Mouse (Mus musculus) forebrain, embryonic 12.5 days (tissue): ENCODE measurements around the gene Opn1sw. TPM values are rescaled to one million over a fixed set of nuclear protein-coding genes. Genes with fewer than 3 reads are reported as not detected.

ENCODE experiments used
- ATAC-seq: fragments of 200-750 bp; cut with Nextera tagmentation; 2 replicates; pipeline ENCODE4 v1.8.0; 2017; ENCODE audit warnings: moderate TSS enrichment; ENCODE audit not compliant: low FRiP score
- H3K27ac ChIP-seq: fragments of 300-500 bp; sonication (generic); 2 replicates; pipeline ENCODE4 v1.5.1; 2016; ENCODE audit warnings: mild to moderate bottlenecking
- H3K27me3 ChIP-seq: fragments of 300-500 bp; sonication (generic); 2 replicates; pipeline ENCODE4 v1.6.1; 2016; ENCODE audit warnings: mild to moderate bottlenecking
- H3K36me3 ChIP-seq: fragments of 300-500 bp; sonication (generic); replicated peaks from 2 replicates; pipeline ENCODE4 v1.6.1; 2016; ENCODE audit warnings: mild to moderate bottlenecking
- H3K4me1 ChIP-seq: fragments of 300-500 bp; sonication (generic); 2 replicates; pipeline ENCODE4 v1.6.1; 2016
- H3K4me2 ChIP-seq: fragments of 300-500 bp; sonication (generic); 2 replicates; pipeline ENCODE4 v1.6.1; 2016; ENCODE audit warnings: mild to moderate bottlenecking, moderate library complexity
- H3K4me3 ChIP-seq: fragments of 300-500 bp; sonication (generic); replicated peaks from 2 replicates; pipeline ENCODE4 v1.5.1; 2016; ENCODE audit warnings: mild to moderate bottlenecking
- H3K9ac ChIP-seq: fragments of 300-500 bp; sonication (generic); 2 replicates; pipeline ENCODE4 v1.6.1; 2016; ENCODE audit warnings: mild to moderate bottlenecking
- H3K9me3 ChIP-seq: fragments of 300-500 bp; sonication (generic); 2 replicates; pipeline ENCODE4 v1.6.1; 2016
- WGBS: fragments of 180-500 bp; shearing (Covaris S2); methylation state at CpG from one replicate; pipeline ENCODE4 v1.1.7; 2016; 5-methylcytosine and 5-hydroxymethylcytosine counted together
- polyA plus RNA-seq: library from polyadenylated mRNA; unstranded; fragments of >200 nt; fragmentation: Nextera tagmentation; extraction: Ambion mirVana; gene quantifications from 2 replicates; pipeline ENCODE4 v1.2.1, GENCODE M21; 2016

The Opn1sw gene
- polyA plus RNA-seq, 1 experiment from 2014 or later, result 0.37 TPM

- no peak for ATAC-seq
- Histone ChIP-seq H3K4me1 (peaks cover 7% of the 10 kb centered on the region), H3K9ac (no peak overlapping the region), H3K4me2 (no peak overlapping the region), H3K4me3 (no peak overlapping the region), H3K27ac (no peak overlapping the region), H3K27me3 (peaks cover 37% of the 10 kb centered on the region), H3K36me3 (no peaks in the 10 kb centered on the region), H3K9me3 (no peaks in the 10 kb centered on the region)
- 59% methylated on average over 4 of the region's 4 CpGs for WGBS
Observed at GRCm38 (mm10) chr6:29428171-29428570, 39.9 kb upstream of the Opn1sw start.

DNA sequence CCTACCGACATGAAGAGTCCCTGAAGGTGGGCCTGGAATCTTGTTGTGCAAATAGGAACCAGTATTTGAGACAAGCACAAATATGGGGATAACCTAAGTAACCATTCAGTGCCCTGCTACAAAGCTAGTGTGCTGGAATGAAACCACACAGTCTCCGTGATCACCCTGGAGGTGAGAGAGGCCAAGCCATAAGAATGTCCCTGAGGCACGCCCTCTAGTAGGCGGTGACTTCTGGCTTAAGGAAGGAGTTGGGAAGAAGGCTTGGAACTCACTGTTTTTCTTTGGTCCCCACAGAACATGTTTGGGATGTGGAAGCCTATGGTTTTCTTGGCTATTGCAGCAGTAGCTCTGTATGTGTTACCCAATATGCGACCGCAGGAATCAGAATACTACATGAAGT lies 38.1 kb upstream of the Opn1sw start:
- no peak overlapping the region for H3K27ac ChIP-seq
- H3K27me3 ChIP-seq, result peaks cover 19% of the 10 kb centered on the region
- no peaks in the 10 kb centered on the region for H3K9me3 ChIP-seq
- no peaks in the 10 kb centered on the region for H3K4me1 ChIP-seq
- H3K36me3 ChIP-seq, result no peaks in the 10 kb centered on the region
- H3K4me3 ChIP-seq, result no peak overlapping the region
- no peak overlapping the region for H3K9ac ChIP-seq
- WGBS, result 84% methylated on average over 6 of the region's 6 CpGs
- no peak overlapping the region for H3K4me2 ChIP-seq
- ATAC-seq, result no peak

- Histone ChIP-seq H3K4me2 (no peak overlapping the region), H3K9me3 (no peaks in the 10 kb centered on the region), H3K4me3 (no peak overlapping the region), H3K9ac (no peak overlapping the region), H3K36me3 (no peaks in the 10 kb centered on the region), H3K27me3 (peaks cover 7% of the 10 kb centered on the region; the same call in 1 of the 2 replicates), H3K4me1 (no peaks in the 10 kb centered on the region), H3K27ac (no peak overlapping the region)
- ATAC-seq, result no peak
- 82% methylated on average over 8 of the region's 8 CpGs for WGBS
Observed at GRCm38 (mm10) chr6:29425118-29425517, 36.9 kb upstream of the Opn1sw start.

DNA sequence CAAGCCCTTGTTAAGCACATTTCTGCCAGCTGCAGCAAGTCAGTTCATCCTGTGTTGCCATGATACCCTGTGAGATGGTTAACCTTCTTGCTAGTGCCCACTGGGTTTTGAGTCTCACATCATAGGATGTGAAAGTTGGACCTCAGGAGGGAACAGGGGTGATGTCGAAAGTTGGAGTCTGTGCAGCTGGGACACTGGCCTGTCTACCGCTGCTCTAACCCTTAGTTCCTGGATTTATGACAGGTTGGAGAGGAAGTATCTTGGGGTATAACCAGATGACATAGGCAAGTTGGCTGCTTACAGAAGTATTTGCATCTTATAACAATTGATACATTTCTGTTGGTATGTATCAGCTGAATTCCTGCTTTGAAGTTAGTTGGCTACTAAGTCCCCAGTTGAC lies 32.3 kb upstream of the Opn1sw start:
- Histone ChIP-seq H3K9me3 (no peaks in the 10 kb centered on the region), H3K4me2 (no peak overlapping the region), H3K36me3 (peaks cover 20% of the 10 kb centered on the region), H3K27ac (no peak overlapping the region), H3K9ac (no peak overlapping the region), H3K27me3 (no peaks in the 10 kb centered on the region), H3K4me3 (no peak overlapping the region), H3K4me1 (no peaks in the 10 kb centered on the region)
- WGBS, result 84% methylated on average over 2 of the region's 2 CpGs
- ATAC-seq, result no peak

- Histone ChIP-seq H3K9ac (no peak overlapping the region), H3K27ac (no peak overlapping the region), H3K4me1 (no peaks in the 10 kb centered on the region), H3K27me3 (no peaks in the 10 kb centered on the region), H3K4me2 (no peak overlapping the region), H3K4me3 (no peak overlapping the region), H3K36me3 (peaks cover 54% of the 10 kb centered on the region), H3K9me3 (no peaks in the 10 kb centered on the region)
- 88% methylated on average over 9 of the region's 9 CpGs for WGBS
- ATAC-seq, result no peak
Observed at GRCm38 (mm10) chr6:29415446-29415845, 27.2 kb upstream of the Opn1sw start.

DNA sequence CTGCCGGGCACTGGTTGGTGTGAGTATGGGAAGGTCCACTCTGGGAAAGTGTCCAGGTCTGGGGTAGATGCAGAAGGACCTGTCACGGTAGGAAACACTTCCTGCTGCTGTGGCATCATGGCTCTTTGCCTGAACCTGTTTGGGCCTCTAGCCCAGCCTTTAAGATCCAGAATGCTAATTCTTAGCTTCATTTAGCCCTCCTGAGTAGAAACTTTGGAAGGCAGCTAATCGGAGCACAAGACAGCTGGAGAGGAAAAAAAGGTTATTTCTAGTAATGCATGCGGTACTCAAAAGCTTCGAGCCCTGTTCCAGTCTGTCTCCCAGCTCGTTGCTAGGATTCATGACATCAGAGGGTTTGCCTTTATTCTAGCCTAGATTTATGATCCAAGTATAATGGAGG lies 18.1 kb upstream of the Opn1sw start:
- 92% methylated on average over 6 of the region's 6 CpGs for WGBS
- no peak overlapping the region for H3K27ac ChIP-seq
- peaks cover 25% of the 10 kb centered on the region for H3K36me3 ChIP-seq
- no peak overlapping the region for H3K4me2 ChIP-seq
- 0 out of 2 replicates have a peak, but pooled peaks cover 2% of the 10 kb centered on the region for H3K27me3 ChIP-seq
- ATAC-seq, result no peak
- H3K9ac ChIP-seq, result no peak overlapping the region
- H3K4me1 ChIP-seq, result peaks cover 4% of the 10 kb centered on the region
- H3K4me3 ChIP-seq, result no peak overlapping the region
- no peaks in the 10 kb centered on the region for H3K9me3 ChIP-seq

GRCm38 (mm10) chr6:29402693-29403342 lies 14.6 kb upstream of the Opn1sw start:
- Histone ChIP-seq H3K27ac (no peak overlapping the region), H3K36me3 (peaks cover 6% of the 10 kb centered on the region; the same call in 1 of the 2 replicates), H3K9ac (no peak overlapping the region), H3K4me2 (peak overlapping the region; percentile 25), H3K4me3 (no peak overlapping the region; the same call in 1 of the 2 replicates), H3K9me3 (no peaks in the 10 kb centered on the region), H3K27me3 (0 out of 2 replicates have a peak, but pooled peaks cover 2% of the 10 kb centered on the region), H3K4me1 (peaks cover 6% of the 10 kb centered on the region)
- WGBS, result 8% methylated on average over 34 of the region's 34 CpGs
- ATAC-seq, result no peak

DNA sequence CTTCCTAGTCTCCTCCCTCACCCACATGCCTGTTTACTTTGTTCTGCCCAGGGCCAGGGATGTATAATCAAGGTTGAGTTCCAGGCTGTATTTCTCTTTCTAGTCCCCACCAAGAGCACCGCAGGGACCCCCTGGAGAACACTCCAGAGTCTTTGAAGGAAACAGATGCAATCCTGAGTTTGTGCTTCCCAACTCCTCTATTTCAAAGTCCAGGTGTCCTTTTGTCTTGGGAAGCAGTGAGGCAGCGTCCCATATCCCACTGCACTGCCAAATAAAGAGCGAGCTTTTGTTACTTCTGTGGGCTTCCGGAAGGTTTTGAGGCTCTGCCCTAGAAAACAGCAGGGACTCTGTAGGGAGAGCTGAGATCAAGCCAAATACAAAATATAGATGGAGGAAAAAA lies 11.6 kb upstream of the Opn1sw start:
- ATAC-seq, result no peak
- no peaks in the 10 kb centered on the region for H3K36me3 ChIP-seq
- H3K4me3 ChIP-seq, result no peak overlapping the region
- WGBS, result 79% methylated on average over 4 of the region's 4 CpGs
- H3K9ac ChIP-seq, result no peak overlapping the region
- peaks cover 24% of the 10 kb centered on the region for H3K4me1 ChIP-seq
- no peak overlapping the region for H3K4me2 ChIP-seq
- no peak overlapping the region for H3K27ac ChIP-seq
- H3K9me3 ChIP-seq, result no peaks in the 10 kb centered on the region
- peaks cover 12% of the 10 kb centered on the region for H3K27me3 ChIP-seq

DNA sequence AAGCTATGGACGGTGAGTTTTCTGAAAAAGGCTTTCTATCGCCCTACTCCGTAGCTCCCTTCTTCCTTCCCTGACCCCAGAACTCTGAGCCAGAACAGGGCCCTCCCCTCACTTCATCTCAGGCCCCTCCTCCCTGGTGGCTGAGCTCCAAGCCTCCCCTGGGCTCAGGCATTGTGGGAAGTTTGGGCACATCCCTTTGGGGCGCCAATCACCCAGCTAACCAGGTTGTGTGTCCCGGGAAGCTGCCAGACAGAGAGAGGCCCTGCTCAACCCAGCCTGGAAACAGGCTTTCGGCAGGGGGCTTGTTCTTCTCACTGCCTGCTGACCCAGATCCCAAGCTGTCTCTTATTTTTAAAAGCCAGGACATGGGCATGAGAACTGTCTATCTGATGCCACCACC lies 9.3 kb upstream of the Opn1sw start:
- Histone ChIP-seq H3K27ac (peak overlapping the region; percentile 66), H3K4me3 (peak overlapping the region; percentile 62), H3K9ac (peak overlapping the region; percentile 76), H3K36me3 (no peaks in the 10 kb centered on the region), H3K4me2 (peak overlapping the region; percentile 90), H3K9me3 (no peaks in the 10 kb centered on the region), H3K4me1 (peaks cover 20% of the 10 kb centered on the region), H3K27me3 (peaks cover 24% of the 10 kb centered on the region)
- WGBS, result 6% methylated on average over 6 of the region's 6 CpGs
- ATAC-seq, result peak; percentile 60; the same call in 1 of the 2 replicates

- peak overlapping the region; percentile 66 for H3K27ac ChIP-seq
Observed at GRCm38 (mm10) chr6:29396714-29397540, 8.7 kb upstream of the Opn1sw start.

GRCm38 (mm10) chr6:29395910-29396713 lies 7.8 kb upstream of the Opn1sw start, which contains the start of gene Ccdc136:
Gene Ccdc136, plus strand, starts transcription at chr6:29396309.
- Histone ChIP-seq H3K4me2 (peak within 1 kb of the TSS; percentile 90), H3K36me3 (no peaks in the 10 kb centered on the region), H3K9ac (peak within 1 kb of the TSS; percentile 76), H3K27ac (peak within 1 kb of the TSS; percentile 66), H3K4me1 (peaks cover 20% of the 10 kb centered on the region), H3K4me3 (peak within 1 kb of the TSS; percentile 62), H3K9me3 (no peaks in the 10 kb centered on the region), H3K27me3 (peaks cover 24% of the 10 kb centered on the region)
- WGBS, result under 1% methylated on average over 48 of the region's 49 CpGs
- peak; percentile 96 for ATAC-seq

More at GRCm38 (mm10) chr6:29396714-29397540, 8.7 kb upstream of the Opn1sw start:
- peaks cover 20% of the 10 kb centered on the region for H3K4me1 ChIP-seq
- peak overlapping the region; percentile 76 for H3K9ac ChIP-seq
- under 1% methylated on average over 22 of the region's 24 CpGs for WGBS
- H3K36me3 ChIP-seq, result no peaks in the 10 kb centered on the region
- H3K4me2 ChIP-seq, result peak overlapping the region; percentile 90
- H3K4me3 ChIP-seq, result peak overlapping the region; percentile 62
- H3K9me3 ChIP-seq, result no peaks in the 10 kb centered on the region
- peak; percentile 39; the same call in 1 of the 2 replicates for ATAC-seq
- H3K27me3 ChIP-seq, result peaks cover 24% of the 10 kb centered on the region

DNA sequence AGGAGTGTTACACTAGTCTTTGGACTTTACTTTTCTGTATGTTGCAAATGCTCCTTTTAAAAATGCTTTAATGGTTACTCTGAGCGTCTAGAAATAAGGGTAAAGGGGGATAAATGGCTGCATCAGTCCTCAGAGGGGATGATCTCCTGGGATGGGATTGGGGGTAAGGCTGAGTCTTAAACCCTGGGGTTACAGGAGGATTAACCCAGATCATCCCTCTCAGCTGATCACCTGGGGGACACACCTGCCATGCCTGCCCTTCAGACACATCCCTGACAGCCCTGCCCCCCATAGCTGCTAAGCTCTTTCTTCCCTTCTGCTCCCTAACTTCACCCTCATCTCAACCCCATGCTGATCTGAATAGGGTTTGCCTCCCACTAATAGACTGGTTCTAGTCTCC lies 6.0 kb upstream of the Opn1sw start:
- Histone ChIP-seq H3K27me3 (peaks cover 30% of the 10 kb centered on the region), H3K9ac (no peak overlapping the region), H3K4me1 (peaks cover 20% of the 10 kb centered on the region), H3K4me2 (no peak overlapping the region), H3K9me3 (no peaks in the 10 kb centered on the region), H3K27ac (no peak overlapping the region), H3K4me3 (no peak overlapping the region), H3K36me3 (no peaks in the 10 kb centered on the region)
- 62% methylated on average over 1 of the region's 1 CpGs for WGBS
- ATAC-seq, result no peak
